Mouse (Mus musculus) ES-CJ7 (cell line): Measurements from ENCODE around the gene Pcsk4.

Experiments used
- DNase-seq: peaks from one replicate; pipeline ENCODE4 v3.0.0; 2011; ENCODE audit warnings: low read depth, low spot score

Gene Pcsk4

GRCm38 (mm10) chr10:80298571-80299281 is 30.6 kb downstream of the Pcsk4 start:
- DNase-seq = peak; percentile 52

- DNase-seq = no peak
Observed at GRCm38 (mm10) chr10:80297526-80298133, 31.7 kb downstream of the Pcsk4 start.

- no peak for DNase-seq
Observed at GRCm38 (mm10) chr10:80296824-80297223, 32.5 kb downstream of the Pcsk4 start.

GRCm38 (mm10) chr10:80295618-80296425 is 33.5 kb downstream of the Pcsk4 start, which contains the start of gene Apc2:
Apc2 (plus strand) TSS chr10:80295977.
- DNase-seq = peak; percentile 83

- DNase-seq = no peak
Observed at GRCm38 (mm10) chr10:80294788-80295303, 34.5 kb downstream of the Pcsk4 start.

GRCm38 (mm10) chr10:80294311-80294710 is 35.0 kb downstream of the Pcsk4 start:
- no peak for DNase-seq

- peak; percentile 55 for DNase-seq
Observed at GRCm38 (mm10) chr10:80293325-80293724, 36.0 kb downstream of the Pcsk4 start.

GRCm38 (mm10) chr10:80292251-80293146 is 36.8 kb downstream of the Pcsk4 start, which contains the start of gene Rps15:
Rps15 (plus strand) TSS chr10:80292453.
- peak; percentile 97 for DNase-seq

GRCm38 (mm10) chr10:80288657-80289056 is 40.6 kb downstream of the Pcsk4 start:
- peak; percentile 50 for DNase-seq

- DNase-seq = no peak
Observed at GRCm38 (mm10) chr10:80288097-80288496, 41.2 kb downstream of the Pcsk4 start.

- no peak for DNase-seq
Observed at GRCm38 (mm10) chr10:80285222-80286070, 43.9 kb downstream of the Pcsk4 start.

- DNase-seq = no peak
Observed at GRCm38 (mm10) chr10:80282481-80283441, 46.5 kb downstream of the Pcsk4 start.

GRCm38 (mm10) chr10:80281921-80282371 is 47.4 kb downstream of the Pcsk4 start:
- no peak for DNase-seq

GRCm38 (mm10) chr10:80281304-80281703 is 48.0 kb downstream of the Pcsk4 start:
- no peak for DNase-seq

GRCm38 (mm10) chr10:80279273-80279672 is 50.0 kb downstream of the Pcsk4 start:
- DNase-seq = no peak

- DNase-seq = no peak
Observed at GRCm38 (mm10) chr10:80278390-80278789, 50.9 kb downstream of the Pcsk4 start.

GRCm38 (mm10) chr10:80276238-80276637 is 53.1 kb downstream of the Pcsk4 start:
- no peak for DNase-seq

GRCm38 (mm10) chr10:80273847-80274246 is 55.5 kb downstream of the Pcsk4 start:
- DNase-seq = no peak
